Mouse (Mus musculus) liver, embryonic 11.5 days (tissue): Measurements from ENCODE around the gene Olfr311. TPM values are rescaled to one million over a fixed set of nuclear protein-coding genes. Genes with fewer than 3 reads are reported as not detected.
"Not testable (repeated sequence)": the region's sequence is repeated elsewhere in the genome, so short reads cannot be mapped to it uniquely, and the experiment has no call there.

ENCODE experiments used
- ATAC-seq: fragments of 200-750 bp; cut with Nextera tagmentation; replicated peaks from 2 replicates; pipeline ENCODE4 v1.8.0; 2017; ENCODE audit warnings: moderate number of reproducible peaks, mild to moderate bottlenecking, moderate TSS enrichment, moderate library complexity; ENCODE audit not compliant: low FRiP score
- DNase-seq: peaks from one replicate; pipeline ENCODE4 v3.0.0-alpha.2; 2017; ENCODE audit warnings: low spot score
- H3K27ac ChIP-seq: fragments of 300-500 bp; sonication (generic); 2 replicates; pipeline ENCODE4 v1.5.1; 2014; ENCODE audit warnings: mild to moderate bottlenecking, low read depth, low read length, control low read depth
- H3K27me3 ChIP-seq: fragments of 300-500 bp; sonication (generic); replicated peaks from 2 replicates; pipeline ENCODE4 v1.6.1; 2014; ENCODE audit warnings: low read length, mixed read lengths; ENCODE audit not compliant: control insufficient read depth, insufficient read depth
- H3K36me3 ChIP-seq: fragments of 300-500 bp; sonication (generic); 2 replicates; pipeline ENCODE4 v1.6.1; 2014; ENCODE audit warnings: mild to moderate bottlenecking, low read length, moderate library complexity, mixed read lengths; ENCODE audit not compliant: control insufficient read depth, insufficient read depth
- H3K4me1 ChIP-seq: fragments of 300-500 bp; sonication (generic); replicated peaks from 2 replicates; pipeline ENCODE4 v1.6.1; 2014; ENCODE audit warnings: low read length, mixed read lengths; ENCODE audit not compliant: control insufficient read depth, insufficient read depth
- H3K4me2 ChIP-seq: fragments of 300-500 bp; sonication (generic); 2 replicates; pipeline ENCODE4 v1.6.1; 2014; ENCODE audit warnings: mild to moderate bottlenecking, control low read depth, moderate library complexity
- H3K4me3 ChIP-seq: fragments of 300-500 bp; sonication (generic); 2 replicates; pipeline ENCODE4 v1.5.1; 2014; ENCODE audit warnings: low read depth, low read length, control low read depth
- H3K9ac ChIP-seq: fragments of 300-500 bp; sonication (generic); 2 replicates; pipeline ENCODE4 v1.6.1; 2014; ENCODE audit warnings: low read depth, low read length, control low read depth
- H3K9me3 ChIP-seq: fragments of 300-500 bp; sonication (generic); 2 replicates; pipeline ENCODE4 v1.6.1; 2016; ENCODE audit warnings: low read length, inconsistent platforms, mixed read lengths; ENCODE audit not compliant: control insufficient read depth
- WGBS: fragments of 180-500 bp; shearing (Covaris S2); extraction: QIAGEN DNeasy Blood & Tissue Kit; methylation state at CpG from one replicate; pipeline ENCODE4 v1.1.7; 2014; 5-methylcytosine and 5-hydroxymethylcytosine counted together
- polyA plus RNA-seq: library from polyadenylated mRNA; unstranded; fragments of >200 nt; fragmentation: Nextera tagmentation; extraction: Ambion mirVana; gene quantifications from 2 replicates; pipeline ENCODE4 v1.2.1, GENCODE M21; 2014

The Olfr311 gene
- polyA plus RNA-seq, 1 experiment from 2014 or later, result not detected

- Histone ChIP-seq H3K27ac (no peak overlapping the region), H3K4me2 (no peak overlapping the region), H3K9ac (no peak overlapping the region), H3K4me1 (no peaks in the 10 kb centered on the region; the same call in 1 of the 2 replicates), H3K9me3 (no peaks in the 10 kb centered on the region), H3K4me3 (no peak overlapping the region), H3K36me3 (no peaks in the 10 kb centered on the region), H3K27me3 (no peaks in the 10 kb centered on the region)
- ATAC-seq, result no peak
- no peak for DNase-seq
- 57% methylated on average over 2 of the region's 2 CpGs for WGBS
Measured at GRCm38 (mm10) chr11:58804393-58804792, 34.7 kb upstream of the Olfr311 start.

DNA sequence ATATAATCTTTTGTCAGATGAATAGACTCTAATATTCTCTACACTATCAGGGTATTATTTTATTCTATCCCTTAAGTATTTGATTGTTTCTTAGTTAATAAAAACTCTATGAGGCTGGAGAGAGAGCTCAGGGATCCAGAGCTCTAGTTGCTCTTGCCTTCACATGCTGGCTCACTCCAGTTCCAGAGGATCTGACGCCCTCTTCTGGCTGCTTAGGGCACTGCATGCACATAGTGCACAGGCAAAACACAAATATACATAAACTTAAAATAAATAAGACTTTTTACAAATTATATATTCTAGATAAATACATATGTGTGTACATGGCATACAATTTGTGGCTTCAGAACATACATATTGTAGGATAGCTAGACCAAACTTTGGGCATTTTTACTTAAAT is 27.1 kb upstream of the Olfr311 start:
- H3K4me2 ChIP-seq, result no peak overlapping the region
- ATAC-seq (no peak), DNase-seq (no peak)
- H3K4me3 ChIP-seq, result no peak overlapping the region
- no peaks in the 10 kb centered on the region for H3K36me3 ChIP-seq
- no peaks in the 10 kb centered on the region for H3K27me3 ChIP-seq
- no peaks in the 10 kb centered on the region for H3K4me1 ChIP-seq
- 10% methylated on average over 1 of the region's 1 CpGs for WGBS
- no peaks in the 10 kb centered on the region for H3K9me3 ChIP-seq
- H3K27ac ChIP-seq, result no peak overlapping the region
- no peak overlapping the region for H3K9ac ChIP-seq

- H3K4me2 ChIP-seq, H3K4me3 ChIP-seq, H3K9me3 ChIP-seq, DNase-seq, ATAC-seq, H3K36me3 ChIP-seq, H3K9ac ChIP-seq, H3K27me3 ChIP-seq, H3K27ac ChIP-seq, H3K4me1 ChIP-seq: not testable (repeated sequence)
- 56% methylated on average over 1 of the region's 1 CpGs for WGBS
Measured at GRCm38 (mm10) chr11:58814700-58815099, 24.4 kb upstream of the Olfr311 start, which contains the start of gene Olfr313. Gene Olfr313 (plus strand): TSS chr11:58815000.

GRCm38 (mm10) chr11:58815676-58816075 is 23.4 kb upstream of the Olfr311 start:
- Histone ChIP-seq H3K9me3 (no peaks in the 10 kb centered on the region), H3K27ac (no peak overlapping the region), H3K4me2 (no peak overlapping the region), H3K36me3 (no peaks in the 10 kb centered on the region), H3K27me3 (no peaks in the 10 kb centered on the region), H3K4me1 (no peaks in the 10 kb centered on the region), H3K4me3 (no peak overlapping the region), H3K9ac (no peak overlapping the region)
- no peak for ATAC-seq
- 71% methylated on average over 1 of the region's 1 CpGs for WGBS
- no peak for DNase-seq

- H3K4me1 ChIP-seq, H3K9ac ChIP-seq, H3K27ac ChIP-seq, H3K4me2 ChIP-seq, H3K4me3 ChIP-seq, ATAC-seq, DNase-seq, H3K27me3 ChIP-seq, H3K36me3 ChIP-seq, H3K9me3 ChIP-seq: not testable (repeated sequence)
Measured at GRCm38 (mm10) chr11:58828937-58829336, 10.1 kb upstream of the Olfr311 start, which contains the start of gene Olfr312. Gene Olfr312 (plus strand): TSS chr11:58829237.

DNA sequence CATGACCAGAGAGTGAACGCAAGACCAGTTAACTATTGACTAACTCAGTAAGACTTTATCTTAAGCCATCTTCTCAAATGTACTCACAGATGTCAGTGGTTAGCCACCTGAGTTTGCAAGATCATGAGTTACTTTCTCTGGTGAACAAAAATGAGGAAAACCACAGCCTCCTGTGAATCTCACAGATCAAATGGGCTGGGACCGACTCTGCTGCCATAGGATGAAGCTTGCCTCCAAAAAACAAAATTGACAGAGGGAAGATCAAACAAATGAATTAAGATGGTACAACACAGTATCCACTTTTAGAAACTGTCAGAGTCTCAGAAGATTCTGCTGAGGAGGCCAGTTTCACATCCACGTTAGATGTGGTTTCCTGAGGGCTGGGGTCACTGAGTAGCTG is 9.3 kb upstream of the Olfr311 start:
- no peaks in the 10 kb centered on the region for H3K4me1 ChIP-seq
- WGBS, result 56% methylated on average over 3 of the region's 3 CpGs
- H3K9me3 ChIP-seq, result no peaks in the 10 kb centered on the region

GRCm38 (mm10) chr11:58832541-58832940 is 6.5 kb upstream of the Olfr311 start:
- 62% methylated on average over 3 of the region's 3 CpGs for WGBS
- not testable (repeated sequence) for ATAC-seq

More for the DNA sequence above, 9.3 kb upstream of the Olfr311 start:
- Histone ChIP-seq H3K36me3 (no peaks in the 10 kb centered on the region), H3K4me3 (no peak overlapping the region), H3K27ac (no peak overlapping the region), H3K27me3 (no peaks in the 10 kb centered on the region), H3K9ac (no peak overlapping the region), H3K4me2 (no peak overlapping the region)
- ATAC-seq, result no peak
- no peak for DNase-seq

DNA sequence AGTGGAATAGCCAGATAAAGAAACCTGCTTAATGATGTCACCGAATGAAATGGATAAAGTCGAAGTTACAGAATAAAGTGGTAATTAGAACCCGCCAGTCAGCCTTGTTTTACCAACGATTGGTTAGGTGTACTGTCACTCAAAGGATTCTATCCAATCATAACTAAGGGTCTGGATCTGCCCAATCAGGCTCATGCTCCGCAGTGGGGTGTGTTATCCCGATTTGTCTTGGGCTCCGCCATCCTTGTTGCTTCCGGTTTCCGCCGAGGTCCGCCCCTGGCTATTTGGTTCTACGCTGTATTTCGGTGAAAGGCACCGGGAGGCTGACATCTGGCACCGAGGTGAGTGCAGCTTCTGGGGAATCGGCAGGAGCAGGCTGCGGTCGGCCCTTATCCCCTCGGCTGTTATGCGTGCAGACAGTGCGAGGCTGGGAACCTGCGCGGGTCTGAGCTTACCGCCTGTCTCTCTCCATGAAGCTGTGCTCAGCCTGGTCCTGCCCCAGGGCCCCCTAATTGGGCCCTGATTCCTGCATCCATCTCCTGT is 7.9 kb downstream of the Olfr311 start, which contains the start of gene Gm12258:
Gene Gm12258 (plus strand): TSS at position 240 of the 543 bp plus-strand sequence.
- Histone ChIP-seq H3K9ac (peak within 1 kb of the TSS; percentile 83), H3K4me3 (peak within 1 kb of the TSS; percentile 82), H3K4me1 (peaks cover 5% of the 10 kb centered on the region), H3K9me3 (no peaks in the 10 kb centered on the region), H3K27me3 (no peaks in the 10 kb centered on the region), H3K36me3 (peaks cover 6% of the 10 kb centered on the region; the same call in 1 of the 2 replicates), H3K27ac (no peak within 1 kb of the TSS), H3K4me2 (peak within 1 kb of the TSS; percentile 88)
- ATAC-seq, result peak; percentile 100
- peak; percentile 82 for DNase-seq
- WGBS, result under 1% methylated on average over 24 of the region's 24 CpGs

More at GRCm38 (mm10) chr11:58832541-58832940, 6.5 kb upstream of the Olfr311 start:
- DNase-seq, H3K36me3 ChIP-seq, H3K4me3 ChIP-seq, H3K9ac ChIP-seq, H3K4me1 ChIP-seq, H3K27ac ChIP-seq, H3K9me3 ChIP-seq, H3K4me2 ChIP-seq, H3K27me3 ChIP-seq: not testable (repeated sequence)

- ATAC-seq, result no peak; the same call in 1 of the 2 replicates
Measured at GRCm38 (mm10) chr11:58847636-58848035, 8.6 kb downstream of the Olfr311 start.

More at GRCm38 (mm10) chr11:58847636-58848035, 8.6 kb downstream of the Olfr311 start:
- H3K27me3 ChIP-seq, result no peaks in the 10 kb centered on the region
- peak overlapping the region; percentile 83 for H3K9ac ChIP-seq
- DNase-seq, result no peak
- H3K27ac ChIP-seq, result no peak overlapping the region
- H3K4me2 ChIP-seq, result peak overlapping the region; percentile 88
- 41% methylated on average over 9 of the region's 9 CpGs for WGBS
- peaks cover 6% of the 10 kb centered on the region; the same call in 1 of the 2 replicates for H3K36me3 ChIP-seq
- H3K9me3 ChIP-seq, result no peaks in the 10 kb centered on the region
- peak overlapping the region; percentile 82 for H3K4me3 ChIP-seq
- H3K4me1 ChIP-seq, result peaks cover 5% of the 10 kb centered on the region
